15 mouse cellular contexts compared by ENCODE assay signal in genomic region chr4:138041566-138042256, GRCm38 (mm10). TPM values are rescaled to one million over a fixed set of nuclear protein-coding genes. Genes with fewer than 3 reads are reported as not detected.
DNase-seq lines count a peak whose midpoint lies in the region; ATAC-seq lines count a peak whose summit lies in the region.
"Had no signal": no experiment of that assay in that cellular context is flagged by ENCODE, and none has a peak within 500 bp of the region (broad histone marks: within the 10 kb centered on the region; RNA-seq: fewer than 3 reads in every experiment).

No protein-coding gene starts in this region.

- H3K27ac ChIP-seq in midbrain, embryonic 13.5 days: peak overlapping the region; percentile 68
- no peak overlapping the region for H3K27ac ChIP-seq in midbrain, embryonic 16.5 days (ENCODE audit: low read length)
- no peak overlapping the region for H3K27ac ChIP-seq in hindbrain, embryonic 16.5 days (ENCODE audit: low read depth, low read length)
- H3K27ac ChIP-seq: embryonic facial prominence, embryonic 12.5 days; heart, embryonic 13.5 days; stomach, embryonic 15.5 days had no signal

- no peak overlapping the region for H3K4me2 ChIP-seq in midbrain, embryonic 13.5 days (replicated peaks)
- H3K4me2 ChIP-seq in midbrain, embryonic 16.5 days (ENCODE audit: low read length): no peak overlapping the region
- no peak overlapping the region for H3K4me2 ChIP-seq in hindbrain, embryonic 16.5 days (ENCODE audit: low read length)
- H3K4me2 ChIP-seq: embryonic facial prominence, embryonic 12.5 days; heart, embryonic 13.5 days; liver, embryonic 11.5 days; stomach, embryonic 15.5 days had no signal

- H3K36me3 ChIP-seq in midbrain, embryonic 13.5 days: peaks cover 29% of the 10 kb centered on the region
- peaks cover 11% of the 10 kb centered on the region for H3K36me3 ChIP-seq in midbrain, embryonic 16.5 days (ENCODE audit: control insufficient read depth, insufficient read depth, low read length)
- peaks cover 9% of the 10 kb centered on the region for H3K36me3 ChIP-seq in hindbrain, embryonic 16.5 days (ENCODE audit: control insufficient read depth, insufficient read depth, low read length)

- WGBS in midbrain, embryonic 13.5 days: 71% methylated on average over 12 of the region's 12 CpGs
- whole genome bisulfite sequencing in midbrain, embryonic 16.5 days: 59% methylated on average over 12 of the region's 12 CpGs
- WGBS in hindbrain, embryonic 16.5 days: 52% methylated on average over 12 of the region's 12 CpGs

- intact Hi-C loops in heart, postnatal 25 days (cut with DNase I): no loop called here

- peaks cover 30% of the 10 kb centered on the region for H3K4me1 ChIP-seq in midbrain, embryonic 13.5 days (replicated peaks)
- H3K4me1 ChIP-seq in midbrain, embryonic 16.5 days (ENCODE audit: control insufficient read depth, insufficient read depth, low read length): peaks cover 11% of the 10 kb centered on the region
- peaks cover 22% of the 10 kb centered on the region for H3K4me1 ChIP-seq in hindbrain, embryonic 16.5 days (ENCODE audit: control insufficient read depth, insufficient read depth, low read depth, low read length)

- ATAC-seq in midbrain, embryonic 13.5 days: peak; percentile 34; the same call in 1 of the 2 replicates
- ATAC-seq in midbrain, embryonic 16.5 days: no peak
- ATAC-seq in hindbrain, embryonic 16.5 days: peak; percentile 11; the same call in 1 of the 2 replicates
- ATAC-seq: CD4-positive, CD25-positive, alpha-beta regulatory T cell, adult 4 months; intestine, postnatal 0 days had no signal

- H3K9me3 ChIP-seq in midbrain, embryonic 13.5 days: no peaks in the 10 kb centered on the region
- no peaks in the 10 kb centered on the region for H3K9me3 ChIP-seq in midbrain, embryonic 16.5 days (replicated peaks; ENCODE audit: control insufficient read depth, low read length, poor library complexity, severe bottlenecking)
- H3K9me3 ChIP-seq in hindbrain, embryonic 16.5 days (ENCODE audit: control insufficient read depth, low read length): no peaks in the 10 kb centered on the region
- H3K9me3 ChIP-seq: embryonic facial prominence, embryonic 12.5 days; heart, embryonic 13.5 days; stomach, embryonic 15.5 days had no signal

- peak; percentile 21 to 30 for DNase-seq in heart, adult 9 months (ENCODE audit: low spot score in 2 of 2)
- no peak for DNase-seq in heart, postnatal 25 days (ENCODE audit: low spot score)
- DNase-seq in adrenal gland, adult 2 months: no peak
- no peak for DNase-seq in right cerebral cortex, postnatal 14 days
- DNase-seq: cerebellum, postnatal 10 days; lung, postnatal 10 days had no signal

- no peak overlapping the region for H3K4me3 ChIP-seq in midbrain, embryonic 13.5 days (replicated peaks)
- no peak overlapping the region for H3K4me3 ChIP-seq in midbrain, embryonic 16.5 days (ENCODE audit: low read depth, low read length)
- no peak overlapping the region for H3K4me3 ChIP-seq in hindbrain, embryonic 16.5 days (ENCODE audit: low read length)
- H3K4me3 ChIP-seq: embryonic facial prominence, embryonic 12.5 days; heart, embryonic 13.5 days; stomach, embryonic 15.5 days had no signal

- no peak overlapping the region for H3K9ac ChIP-seq in midbrain, embryonic 13.5 days (replicated peaks)
- H3K9ac ChIP-seq in midbrain, embryonic 16.5 days (ENCODE audit: low read depth, low read length): no peak overlapping the region
- no peak overlapping the region for H3K9ac ChIP-seq in hindbrain, embryonic 16.5 days (ENCODE audit: low read depth, low read length)
- H3K9ac ChIP-seq: embryonic facial prominence, embryonic 12.5 days; heart, embryonic 13.5 days; stomach, embryonic 15.5 days had no signal

- no peaks in the 10 kb centered on the region for H3K27me3 ChIP-seq in midbrain, embryonic 13.5 days
- no peaks in the 10 kb centered on the region for H3K27me3 ChIP-seq in midbrain, embryonic 16.5 days (ENCODE audit: control insufficient read depth, insufficient read depth, low read depth, low read length)
- no peaks in the 10 kb centered on the region for H3K27me3 ChIP-seq in hindbrain, embryonic 16.5 days (replicated peaks; ENCODE audit: control insufficient read depth, insufficient read depth, low read length)
- H3K27me3 ChIP-seq: embryonic facial prominence, embryonic 12.5 days; heart, embryonic 13.5 days; stomach, embryonic 15.5 days had no signal

RNA-seq across cellular contexts. Expression of gene Eif4g3, which starts 48.9 kb away (rescaled TPM):
- total RNA-seq in heart, postnatal 25 days (2021): 10 to 100 TPM; 44.1 to 48.1 TPM
- polyA plus RNA-seq in midbrain, embryonic 13.5 days (2015; fragmentation: Nextera tagmentation; extraction: Ambion mirVana): 50.1 and 55.5 TPM in 2 replicates
- polyA plus RNA-seq in midbrain, embryonic 16.5 days (2015; fragmentation: Nextera tagmentation; extraction: Ambion mirVana): 48.7 and 54.1 TPM in 2 replicates
- 43.2 and 46.0 TPM in 2 replicates for polyA plus RNA-seq in hindbrain, embryonic 16.5 days (2015; fragmentation: Nextera tagmentation; extraction: Ambion mirVana)
- 100 to 1,000 TPM in 1 of 2 experiments, 10 to 100 TPM in 1; 69.2 to 133 TPM for total RNA-seq in adrenal gland, adult 2 months (2021)
- polyA plus RNA-seq in adrenal gland, adult 2 months (2012; rRNA removed): 113 and 181 TPM in 2 replicates

Comparison
In these comparisons a context has a peak if more than half of its experiments do, and no peak if none do; other contexts are left out.
1. DNase-seq: peak in heart, adult 9 months (2 of 2); none in heart, postnatal 25 days (single experiment), adrenal gland, adult 2 months (single experiment) and right cerebral cortex, postnatal 14 days (single experiment).